Mouse (Mus musculus) layer of hippocampus, adult 2 months (tissue): Measurements from ENCODE around the gene Mitd1. TPM values are rescaled to one million over a fixed set of nuclear protein-coding genes. Genes with fewer than 3 reads are reported as not detected.

Source experiments
- DNase-seq, 2 experiments: peaks; one replicate each; pipeline ENCODE4 v3.0.0; 2022; ENCODE audit warnings: low spot score in 2 of 2
- H3K27ac ChIP-seq: fragments of 200-600 bp; 2 replicates; pipeline ENCODE4 v1.8.1; 2022
- H3K4me3 ChIP-seq: fragments of 200-600 bp; 2 replicates; pipeline ENCODE4 v1.8.1; 2022; ENCODE audit warnings: mild to moderate bottlenecking
- CTCF ChIP-seq: fragments of 200-600 bp; conservative IDR thresholded peaks from 2 replicates; pipeline ENCODE4 v1.8.1; 2022; ENCODE audit warnings: antibody characterized with exemption, mild to moderate bottlenecking, moderate library complexity
- total RNA-seq, 2 experiments: library from RNA; stranded (reverse); gene quantifications; 2 replicates each; pipeline ENCODE4 v1.2.3; 2021

The Mitd1 gene
- total RNA-seq, 2 experiments from 2014 or later: 11.0 to 12.2 TPM

DNA sequence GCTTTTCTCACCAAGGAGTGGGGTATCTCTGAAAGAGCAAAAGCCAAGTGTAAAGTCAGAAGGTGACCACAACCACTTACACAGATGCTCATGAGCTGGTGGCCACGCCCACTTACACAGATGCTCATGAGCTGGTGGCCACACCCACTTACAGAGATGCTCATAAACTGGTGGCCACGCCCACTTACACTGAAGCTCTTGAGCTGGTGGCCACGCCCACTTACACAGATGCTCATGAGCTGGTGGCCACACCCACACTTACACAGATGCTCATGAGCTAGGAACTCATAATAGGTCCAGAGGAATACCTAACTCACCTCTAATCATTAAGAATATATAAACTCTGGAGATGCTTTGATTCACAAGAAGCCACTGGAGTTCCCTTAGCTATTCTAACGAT, 5.8 kb downstream of the Mitd1 start:
- DNase-seq: no peak
- no peak for TF ChIP-seq CTCF
- Histone ChIP-seq H3K4me3 (no peak overlapping the region), H3K27ac (no peak overlapping the region)

DNA sequence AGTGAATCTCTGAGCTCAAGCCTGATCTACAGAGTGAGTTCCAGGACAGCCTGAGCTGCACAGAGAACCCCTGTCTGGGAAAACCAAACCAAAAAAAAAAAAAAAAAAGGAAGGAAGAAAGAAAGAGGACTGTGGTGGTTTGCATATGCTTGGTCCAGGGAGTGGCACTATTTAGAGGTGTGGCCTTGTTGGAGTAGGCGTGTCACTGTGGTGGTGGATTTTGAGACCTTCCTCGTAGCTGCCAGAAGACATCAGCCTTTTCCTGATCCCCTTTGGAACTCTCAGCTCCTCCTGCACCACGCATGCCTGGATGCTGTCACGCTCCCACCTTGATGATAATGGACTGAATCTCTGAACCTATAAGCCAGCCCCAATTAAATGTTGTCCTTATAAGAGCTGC, 6.8 kb downstream of the Mitd1 start:
- Histone ChIP-seq H3K27ac (no peak overlapping the region), H3K4me3 (no peak overlapping the region)
- no peak for DNase-seq
- no peak for TF ChIP-seq CTCF

DNA sequence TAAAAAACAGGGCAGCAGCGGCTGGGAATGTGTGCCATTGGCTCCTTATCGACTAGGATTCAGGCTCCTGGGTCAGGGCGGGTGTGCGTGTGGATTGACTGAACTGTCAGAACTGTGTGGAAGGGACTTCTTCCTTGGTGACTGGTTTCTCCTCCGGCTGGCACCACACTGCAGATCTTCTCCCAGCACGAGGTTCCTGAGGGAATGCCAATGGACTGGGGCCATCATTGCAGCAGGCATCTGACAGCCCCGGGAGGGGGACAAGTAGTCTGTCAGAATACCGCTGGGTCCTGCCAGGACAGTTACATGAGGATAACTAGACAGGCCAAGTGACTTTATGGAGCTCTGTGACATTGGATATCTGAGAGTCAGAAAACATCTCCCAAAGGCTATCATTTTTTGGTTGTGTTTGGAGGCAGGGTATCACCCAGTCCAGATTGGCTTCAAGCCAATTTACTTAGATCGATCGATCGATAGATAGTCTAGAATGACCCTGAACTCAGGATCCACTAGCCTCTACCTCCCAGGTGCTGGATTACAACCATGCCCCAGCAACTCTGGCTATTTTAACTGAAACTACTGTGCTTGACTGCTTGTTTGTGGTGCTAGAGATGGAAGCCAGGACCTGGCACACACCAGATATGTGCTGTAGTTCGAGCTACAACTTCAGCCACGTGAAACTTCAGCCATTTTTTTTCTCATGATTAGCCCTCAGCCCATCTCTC, 12.3 kb downstream of the Mitd1 start:
- DNase-seq: no peak
- Histone ChIP-seq H3K27ac (no peak overlapping the region), H3K4me3 (no peak overlapping the region)
- TF ChIP-seq CTCF: no peak

DNA sequence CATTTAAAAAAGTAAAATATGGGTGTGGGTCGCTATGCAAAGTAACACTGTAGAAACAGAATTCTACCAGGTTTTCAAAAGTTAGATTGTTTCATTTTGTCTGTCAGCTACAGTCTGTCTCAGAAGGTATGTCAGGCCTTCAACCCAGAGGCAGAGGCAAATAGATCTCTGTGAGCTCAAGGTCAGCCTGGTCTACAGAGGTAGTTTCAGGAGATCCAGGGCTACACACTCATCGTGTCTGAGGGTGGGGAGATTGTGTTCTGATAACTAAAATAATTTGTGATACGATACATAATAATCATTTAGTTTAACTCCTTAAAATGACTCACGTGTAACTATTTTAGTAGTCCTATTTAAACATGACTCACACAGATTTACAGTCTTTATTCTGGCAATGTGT, 17.1 kb downstream of the Mitd1 start:
- Histone ChIP-seq H3K27ac (no peak overlapping the region), H3K4me3 (peak overlapping the region; percentile 62; the same call in 1 of the 2 replicates)
- DNase-seq: no peak
- no peak for TF ChIP-seq CTCF

DNA sequence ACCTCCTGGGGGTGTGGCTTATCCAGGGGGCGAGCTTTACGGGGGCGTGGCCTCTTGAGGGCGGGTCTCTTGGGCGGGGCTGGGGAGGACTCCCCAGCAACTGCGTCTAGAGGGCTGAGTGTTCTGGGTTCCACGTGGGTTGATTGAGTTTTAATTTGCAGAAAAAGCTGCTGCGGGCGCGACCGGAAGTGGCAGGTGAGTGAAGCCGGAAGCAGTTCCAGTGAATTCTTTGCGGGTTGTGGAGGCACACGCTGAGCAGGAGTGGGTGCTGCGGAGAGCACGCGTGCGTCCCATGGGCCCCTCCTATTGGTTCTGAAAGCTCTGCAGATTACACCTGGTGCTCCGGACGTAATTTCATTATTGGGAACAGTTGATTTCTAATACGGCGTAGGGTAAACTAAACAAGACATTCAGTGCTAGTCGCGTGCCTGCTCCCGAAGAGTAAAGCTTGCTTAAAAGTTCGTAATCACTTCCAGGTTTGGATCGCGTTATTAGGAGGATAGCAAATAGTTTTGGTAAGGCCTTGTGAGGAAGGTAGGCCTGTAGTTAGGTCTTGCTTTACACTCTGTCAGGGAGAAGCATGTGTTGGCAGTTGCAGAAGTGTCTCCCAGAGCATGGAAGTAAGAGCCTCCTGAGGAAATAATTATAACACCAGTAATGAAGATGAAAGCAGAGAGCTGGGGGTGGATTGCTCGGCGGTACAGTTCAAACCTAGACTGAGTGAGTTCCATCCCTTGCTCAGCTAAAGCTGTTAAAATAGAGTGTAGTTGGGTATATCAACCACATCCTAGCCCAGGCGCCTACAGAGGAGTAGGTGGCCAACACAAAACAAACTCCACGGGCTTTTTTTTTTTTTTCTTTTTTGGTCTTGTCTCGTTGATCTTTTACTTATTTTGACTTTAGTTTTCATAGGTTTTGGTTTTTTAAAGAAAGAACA, 17.8 kb downstream of the Mitd1 start:
- no peak for TF ChIP-seq CTCF
- H3K27ac ChIP-seq: peak overlapping the region; percentile 79
- peak overlapping the region; percentile 62 for H3K4me3 ChIP-seq
- peak; percentile 73 to 85 for DNase-seq

DNA sequence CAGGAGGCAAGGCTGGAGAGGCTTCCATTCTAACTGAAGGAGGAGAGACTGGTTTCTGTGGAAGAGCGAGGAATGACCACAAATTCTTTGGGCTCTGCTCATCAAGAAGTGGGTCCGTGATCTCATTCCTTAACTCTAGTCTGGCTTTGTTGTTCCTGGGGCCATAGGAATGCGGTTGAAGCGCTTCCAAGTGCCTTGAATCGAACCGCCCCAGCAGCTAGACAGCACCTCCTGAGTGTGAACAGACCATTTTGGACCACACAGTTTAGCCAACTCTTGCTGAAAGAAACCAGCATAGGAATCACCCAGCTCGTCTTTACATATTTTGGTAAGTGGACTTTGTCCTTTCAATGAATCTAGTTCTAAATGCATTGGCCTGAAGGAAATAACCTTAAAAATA, 18.5 kb downstream of the Mitd1 start, which contains the start of gene Lipt1:
TSS of gene Lipt1 (plus strand) at position 35 of the 400 bp plus-strand sequence.
- DNase-seq: no peak
- TF ChIP-seq CTCF: no peak
- H3K4me3 ChIP-seq: peak within 1 kb of the TSS; percentile 62
- H3K27ac ChIP-seq: peak within 1 kb of the TSS; percentile 79

DNA sequence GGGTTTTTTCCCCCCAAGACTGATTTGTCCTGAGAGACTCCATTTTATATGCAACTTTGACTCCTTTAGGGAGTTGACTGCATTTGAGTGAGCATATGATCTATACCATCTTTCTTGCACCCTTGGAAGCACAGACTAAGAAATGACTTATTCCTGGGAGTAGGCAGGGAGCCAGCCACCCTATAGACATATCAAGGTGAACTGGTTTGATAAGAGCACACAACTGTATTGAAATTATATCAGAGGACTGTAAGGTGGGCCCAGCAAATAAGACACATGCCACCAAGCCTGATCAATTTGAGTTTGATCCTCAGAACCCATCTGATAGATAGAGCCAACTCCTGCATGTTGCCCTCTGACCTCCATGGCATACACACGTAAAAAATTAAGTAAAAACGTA, 20.8 kb downstream of the Mitd1 start:
- no peak for TF ChIP-seq CTCF
- DNase-seq: no peak
- no peak overlapping the region for H3K4me3 ChIP-seq
- no peak overlapping the region for H3K27ac ChIP-seq

DNA sequence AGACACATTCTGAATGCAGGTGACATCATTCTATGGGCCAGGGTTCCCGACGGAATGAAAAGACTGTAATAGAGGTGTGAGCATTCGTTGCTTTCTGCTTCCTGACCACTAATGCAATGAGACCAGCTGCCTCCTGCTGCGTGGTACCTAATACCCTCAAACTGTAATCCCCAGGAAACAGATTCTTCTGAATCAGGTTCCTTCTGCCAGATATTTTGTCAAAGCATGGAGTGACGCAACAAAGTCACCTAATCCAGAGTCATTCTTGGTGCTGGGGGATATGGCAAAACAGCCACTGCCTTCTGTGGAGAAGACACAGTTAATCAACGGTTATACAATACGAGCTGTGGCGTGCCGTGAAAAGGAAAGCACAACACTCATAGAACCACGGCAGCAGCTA, 21.6 kb downstream of the Mitd1 start:
- Histone ChIP-seq H3K4me3 (no peak overlapping the region), H3K27ac (no peak overlapping the region)
- TF ChIP-seq CTCF: no peak
- DNase-seq: no peak

DNA sequence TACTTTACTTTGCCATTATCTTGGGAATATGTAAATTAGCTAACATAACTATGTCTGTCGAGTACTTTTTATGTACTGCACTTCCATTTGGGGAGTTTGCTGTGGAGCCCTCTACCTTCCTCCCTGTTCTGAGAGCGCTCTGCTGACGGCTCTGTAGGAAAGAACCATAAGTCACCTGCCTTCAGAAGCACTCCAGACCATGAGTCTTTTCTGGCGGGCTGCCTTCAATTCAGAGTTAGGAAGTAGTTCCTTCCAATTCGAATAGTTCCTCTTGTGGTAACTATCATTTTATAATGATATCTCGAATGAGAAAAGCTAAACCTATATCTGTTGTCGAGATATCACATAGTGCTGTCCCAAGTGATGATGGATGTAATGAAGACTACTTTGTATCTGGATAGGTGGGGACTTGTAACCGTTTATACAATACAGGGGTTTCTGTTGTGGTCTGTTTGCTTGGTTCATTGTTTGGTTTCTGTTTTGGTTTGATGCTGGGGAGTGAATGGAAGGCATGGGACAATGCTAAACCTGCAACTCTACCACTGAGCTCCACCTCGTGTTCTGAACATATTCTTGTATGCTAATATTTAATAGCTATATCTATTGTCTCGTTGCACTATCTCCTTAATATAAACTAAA, 22.4 kb downstream of the Mitd1 start:
- DNase-seq: no peak
- Histone ChIP-seq H3K27ac (no peak overlapping the region), H3K4me3 (no peak overlapping the region)
- no peak for TF ChIP-seq CTCF

DNA sequence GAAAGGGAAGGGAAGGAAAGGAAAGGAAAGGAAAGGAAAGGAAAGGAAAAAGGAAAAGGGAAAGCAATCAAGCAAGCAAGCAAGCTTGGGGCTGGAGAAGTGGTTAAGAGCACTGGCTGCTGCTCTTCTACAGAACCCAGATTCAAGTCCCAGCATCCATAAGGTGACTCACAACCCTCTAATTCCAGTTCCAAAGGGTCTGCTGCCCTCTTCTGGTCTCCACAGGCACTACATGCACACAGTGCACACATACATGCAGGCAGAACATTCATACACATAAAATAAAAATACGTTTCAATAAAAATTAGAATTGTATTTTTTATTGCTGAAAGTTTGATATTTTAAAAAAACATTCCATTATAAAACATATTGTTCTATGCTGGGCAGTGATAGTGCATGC, 23.2 kb downstream of the Mitd1 start:
- Histone ChIP-seq H3K27ac (no peak overlapping the region), H3K4me3 (no peak overlapping the region)
- DNase-seq: peak in 1 of 2 experiments; percentile 50
- TF ChIP-seq CTCF: peak; percentile 86

DNA sequence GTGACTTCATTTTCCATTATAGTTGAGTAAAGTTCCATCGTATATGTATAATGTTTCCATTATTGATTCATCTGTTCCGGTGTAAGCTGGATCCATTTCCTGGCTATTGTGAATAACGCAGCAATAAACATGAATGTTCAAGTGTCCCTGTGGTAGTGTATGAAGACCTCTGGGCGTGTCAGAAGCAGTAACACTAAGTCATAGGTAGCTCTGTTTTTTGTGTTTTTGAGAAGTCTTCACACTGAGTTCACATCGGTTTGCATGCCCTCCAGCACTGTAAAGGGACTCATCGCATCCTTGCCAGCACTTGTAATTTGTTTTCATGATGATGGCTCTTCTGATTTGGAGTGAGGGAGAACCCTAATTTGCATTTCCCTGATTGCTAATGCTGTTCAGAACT, 23.9 kb downstream of the Mitd1 start, which contains the start of gene Tsga10:
TSS of gene Tsga10 (minus strand) at position 144 of the 400 bp plus-strand sequence.
- DNase-seq: no peak
- H3K27ac ChIP-seq: peak within 1 kb of the TSS; percentile 98
- peak within 1 kb of the TSS; percentile 86 for H3K4me3 ChIP-seq
- no peak for TF ChIP-seq CTCF

DNA sequence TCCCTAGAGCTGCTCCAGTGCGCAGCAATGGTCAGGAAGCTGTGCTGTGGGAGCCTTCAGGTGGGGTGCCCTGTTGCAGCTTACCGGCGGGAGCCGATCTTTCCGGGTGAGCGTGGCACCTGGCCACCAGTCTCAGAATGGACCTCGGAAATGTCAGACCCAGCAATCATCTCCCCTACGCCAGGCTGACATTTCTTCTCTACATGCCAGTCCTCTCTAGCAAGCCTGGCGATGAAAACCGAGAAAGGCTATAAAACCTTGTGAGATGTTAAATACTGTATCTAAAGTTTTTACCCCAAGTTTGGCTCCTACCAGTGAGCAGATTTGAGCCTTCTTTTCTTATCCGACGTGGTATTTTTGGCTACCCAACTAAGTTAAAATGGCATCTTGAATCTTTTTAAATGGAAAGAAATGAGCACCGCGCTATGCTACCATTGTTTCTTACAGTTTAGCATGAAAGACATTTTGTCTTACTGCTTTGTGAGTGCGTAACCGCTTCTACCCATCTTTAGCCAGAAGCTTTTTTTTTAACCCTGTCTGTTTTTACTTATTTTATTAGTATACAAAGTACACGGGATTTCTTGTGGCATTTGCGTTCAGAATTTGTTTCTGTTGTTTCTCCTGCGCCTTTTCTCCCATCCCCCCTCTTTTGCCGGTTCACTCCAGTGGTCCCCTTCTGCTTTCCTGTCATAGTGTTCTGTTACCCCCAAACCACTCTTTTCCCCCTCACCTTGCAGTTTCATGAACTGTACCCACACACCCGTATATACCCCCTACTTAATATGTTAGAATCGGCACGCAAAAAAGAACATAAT, 24.6 kb downstream of the Mitd1 start:
- DNase-seq: no peak
- H3K4me3 ChIP-seq: peak overlapping the region; percentile 86
- no peak for TF ChIP-seq CTCF
- H3K27ac ChIP-seq: peak overlapping the region; percentile 98
